In genomic region chrX:73921823-73922549, GRCm38 (mm10) we compare ENCODE assay signal across 7 mouse cellular contexts. TPM values are rescaled to one million over a fixed set of nuclear protein-coding genes. Genes with fewer than 3 reads are reported as not detected.
A peak's percentile ranks its signal among the peaks of the same experiment; 100 is the strongest.
DNase-seq lines count a peak whose midpoint lies in the region; ATAC-seq and TF ChIP-seq lines count a peak whose summit lies in the region.

Gene Arhgap4 (minus strand): TSS chrX:73921870.
Gene Naa10 (minus strand): TSS chrX:73921944.

- peaks cover 6% of the 10 kb centered on the region; the same call in 1 of the 2 replicates for H3K4me1 ChIP-seq in embryonic facial prominence, embryonic 10.5 days
- H3K4me1 ChIP-seq in limb, embryonic 10.5 days, result 0 out of 2 replicates have a peak, but pooled peaks cover 4% of the 10 kb centered on the region
- H3K4me1 ChIP-seq in midbrain, embryonic 13.5 days (replicated peaks), result peaks cover 10% of the 10 kb centered on the region
- H3K4me1 ChIP-seq in spleen, adult 2 months (ENCODE audit: control insufficient read depth, insufficient read depth, insufficient read length), result no peaks in the 10 kb centered on the region

- H3K27me3 ChIP-seq in embryonic facial prominence, embryonic 10.5 days (replicated peaks; ENCODE audit: low read depth, poor library complexity, severe bottlenecking), result no peaks in the 10 kb centered on the region; the same call in 1 of the 2 replicates
- peaks cover 45% of the 10 kb centered on the region for H3K27me3 ChIP-seq in limb, embryonic 10.5 days (ENCODE audit: low read depth, poor library complexity, severe bottlenecking)
- H3K27me3 ChIP-seq in midbrain, embryonic 13.5 days, result no peaks in the 10 kb centered on the region
- no peaks in the 10 kb centered on the region for H3K27me3 ChIP-seq in spleen, adult 2 months (ENCODE audit: control insufficient read depth, insufficient read depth, low read length)

- ATAC-seq in granulocyte monocyte progenitor cell, adult 5-6 weeks (replicated peaks; ENCODE audit: poor library complexity, severe bottlenecking), result peak; percentile 99
- peak; percentile 99 for ATAC-seq in midbrain, embryonic 13.5 days

- peak within 1 kb of the TSS; percentile 87 for H3K27ac ChIP-seq in embryonic facial prominence, embryonic 10.5 days (replicated peaks)
- peak within 1 kb of the TSS; percentile 88 for H3K27ac ChIP-seq in limb, embryonic 10.5 days
- peak within 1 kb of the TSS; percentile 79 for H3K27ac ChIP-seq in midbrain, embryonic 13.5 days
- H3K27ac ChIP-seq in spleen, adult 2 months (ENCODE audit: insufficient read depth, low read length), result peak within 1 kb of the TSS; percentile 79

- DNase-seq in adrenal gland, postnatal 14 days, result peak; percentile 94
- DNase-seq in embryonic facial prominence, embryonic 10.5 days (ENCODE audit: low spot score), result peak; percentile 88
- peak; percentile 89 for DNase-seq in kidney, adult 11 months
- DNase-seq in limb, embryonic 10.5 days (ENCODE audit: low spot score), result peak; percentile 81
- DNase-seq in spleen, adult 2 months (ENCODE audit: low read depth in 1 of 2, low spot score in 2 of 2), result peak; percentile 61 to 77

- H3K9ac ChIP-seq in midbrain, embryonic 13.5 days (replicated peaks), result peak within 1 kb of the TSS; percentile 76

- H3K4me2 ChIP-seq in midbrain, embryonic 13.5 days (replicated peaks), result peak within 1 kb of the TSS; percentile 70

- peak within 1 kb of the TSS; percentile 68 for H3K4me3 ChIP-seq in embryonic facial prominence, embryonic 10.5 days
- peak within 1 kb of the TSS; percentile 62 for H3K4me3 ChIP-seq in limb, embryonic 10.5 days
- peak within 1 kb of the TSS; percentile 58 for H3K4me3 ChIP-seq in midbrain, embryonic 13.5 days (replicated peaks)
- H3K4me3 ChIP-seq in spleen, adult 2 months (ENCODE audit: extremely low read depth, insufficient read depth, insufficient read length), result peak within 1 kb of the TSS; percentile 87

- WGBS in embryonic facial prominence, embryonic 10.5 days, result 20% methylated on average over 43 of the region's 43 CpGs
- WGBS in limb, embryonic 10.5 days, result 12% methylated on average over 43 of the region's 43 CpGs
- WGBS in midbrain, embryonic 13.5 days, result 23% methylated on average over 43 of the region's 43 CpGs
- WGBS in spleen, adult 2 months, result 26% methylated on average over 43 of the region's 43 CpGs

- TF ChIP-seq POLR2A in spleen, adult 2 months (IDR thresholded peaks at IDR 0.05; ENCODE audit: low read depth, low read length), result peak; percentile 19; the same call in 1 of the 2 replicates

- no peak for TF ChIP-seq CTCF in spleen, adult 2 months (IDR thresholded peaks at IDR 0.05; ENCODE audit: extremely low read depth, insufficient read depth, insufficient read length, insufficient replicate concordance)

- H3K36me3 ChIP-seq in embryonic facial prominence, embryonic 10.5 days (replicated peaks), result peaks cover 32% of the 10 kb centered on the region
- H3K36me3 ChIP-seq in limb, embryonic 10.5 days, result peaks cover 33% of the 10 kb centered on the region
- H3K36me3 ChIP-seq in midbrain, embryonic 13.5 days, result peaks cover 19% of the 10 kb centered on the region; the same call in 1 of the 2 replicates
- H3K36me3 ChIP-seq in spleen, adult 2 months (ENCODE audit: control insufficient read depth, insufficient read depth, low read length), result peaks cover 5% of the 10 kb centered on the region

- no peaks in the 10 kb centered on the region for H3K9me3 ChIP-seq in embryonic facial prominence, embryonic 10.5 days
- no peaks in the 10 kb centered on the region for H3K9me3 ChIP-seq in limb, embryonic 10.5 days (replicated peaks)
- H3K9me3 ChIP-seq in midbrain, embryonic 13.5 days, result no peaks in the 10 kb centered on the region

RNA-seq across cellular contexts. Expression of gene Arhgap4, which starts in this region (rescaled TPM):
- 5.0 and 16.7 TPM in 2 replicates for total RNA-seq in adrenal gland, postnatal 14 days (2021)
- polyA plus RNA-seq in embryonic facial prominence, embryonic 10.5 days (2016; fragmentation: Nextera tagmentation; extraction: Ambion mirVana), result 2.1 and 2.6 TPM in 2 replicates
- 45.1 and 49.1 TPM in 2 replicates for total RNA-seq in granulocyte monocyte progenitor cell, adult 5-6 weeks (2014; fragmentation: Nextera tagmentation)
- 26.4 and 36.3 TPM in 2 replicates for total RNA-seq in granulocyte monocyte progenitor cell, adult 5-6 weeks (2017)
- polyA plus RNA-seq in limb, embryonic 10.5 days (2016; fragmentation: Nextera tagmentation; extraction: Ambion mirVana), result 1.7 and 2.4 TPM in 2 replicates
- 2.8 and 2.9 TPM in 2 replicates for polyA plus RNA-seq in midbrain, embryonic 13.5 days (2015; fragmentation: Nextera tagmentation; extraction: Ambion mirVana)
- polyA plus RNA-seq in spleen, adult 2 months (2012; rRNA removed), result 289 and 344 TPM in 2 replicates

RNA-seq across cellular contexts. Expression of gene Naa10, which starts in this region (rescaled TPM):
- 86.3 and 103 TPM in 2 replicates for total RNA-seq in adrenal gland, postnatal 14 days (2021)
- polyA plus RNA-seq in embryonic facial prominence, embryonic 10.5 days (2016; fragmentation: Nextera tagmentation; extraction: Ambion mirVana), result 169 and 181 TPM in 2 replicates
- total RNA-seq in granulocyte monocyte progenitor cell, adult 5-6 weeks (2014; fragmentation: Nextera tagmentation), result 159 and 179 TPM in 2 replicates
- 155 and 215 TPM in 2 replicates for total RNA-seq in granulocyte monocyte progenitor cell, adult 5-6 weeks (2017)
- polyA plus RNA-seq in limb, embryonic 10.5 days (2016; fragmentation: Nextera tagmentation; extraction: Ambion mirVana), result 180 and 205 TPM in 2 replicates
- 107 and 108 TPM in 2 replicates for polyA plus RNA-seq in midbrain, embryonic 13.5 days (2015; fragmentation: Nextera tagmentation; extraction: Ambion mirVana)
- polyA plus RNA-seq in spleen, adult 2 months (2012; rRNA removed), result 36.8 and 42.8 TPM in 2 replicates

Comparison
In these comparisons a context has a peak if more than half of its experiments do, and no peak if none do; other contexts are left out.
1. Peak in every context shown above with its lines: DNase-seq, ATAC-seq, H3K4me3 ChIP-seq and H3K27ac ChIP-seq.
2. RNA of gene Arhgap4 (polyA plus RNA-seq): 289 to 344 TPM in spleen, adult 2 months; 2.8 to 2.9 TPM in midbrain, embryonic 13.5 days, 1.7 to 2.4 TPM in limb, embryonic 10.5 days and 2.1 to 2.6 TPM in embryonic facial prominence, embryonic 10.5 days; every median in the first group is over 10 times any median in the second.